Mouse (Mus musculus): ENCODE measurements around the gene Psmf1. TPM values are rescaled to one million over a fixed set of nuclear protein-coding genes. Genes with fewer than 3 reads are reported as not detected.

Psmf1 gene
- total and polyA plus RNA-seq, 3 experiments = 60.2 to 112 TPM; not detected in 1

DNA sequence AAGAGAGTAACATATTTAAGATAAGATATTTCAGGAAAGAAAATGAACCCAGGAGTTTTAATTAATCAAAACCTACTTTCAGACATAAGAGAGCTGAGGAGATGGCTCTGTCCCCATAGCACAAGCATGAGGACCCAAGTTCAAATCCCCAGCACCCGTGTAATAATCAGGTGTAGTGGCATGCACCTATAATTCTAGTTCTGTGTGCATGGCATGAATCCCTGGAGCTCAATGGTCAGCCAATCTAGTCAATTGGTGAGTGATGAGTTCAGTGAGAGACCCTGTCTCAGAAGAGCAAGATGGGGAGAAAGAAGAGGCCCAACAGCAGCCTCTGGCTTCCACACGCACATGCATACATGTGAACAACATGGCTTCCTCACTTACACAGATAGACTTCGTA is 33.4 kb upstream of the Psmf1 start:
- Histone ChIP-seq H3K36me3 (ENCODE audit: control insufficient read depth in 1 of 2, insufficient read depth in 2 of 2, low read length in 2 of 2) (no peaks in the 10 kb centered on the region), H3K27me3 (ENCODE audit: control insufficient read depth in 1 of 2, insufficient read depth in 2 of 2, low read length in 2 of 2) (peaks cover under 1 to 3% of the 10 kb centered on the region in 2 experiments; a peak in 3 of 4 replicates), H3K27ac (ENCODE audit: control insufficient read depth, low read depth, low read length) (no peak overlapping the region), H3K4me1 (ENCODE audit: control insufficient read depth in 1 of 2, insufficient read depth in 2 of 2, low read length in 2 of 2) (no peaks in the 10 kb centered on the region), H3K9me3 (replicated peaks; ENCODE audit: insufficient read depth, low read length) (no peaks in the 10 kb centered on the region), H3K9ac (ENCODE audit: control insufficient read depth, low read depth, low read length, poor library complexity, severe bottlenecking) (no peak overlapping the region), H3K4me3 (ENCODE audit: control insufficient read depth in 1 of 2, insufficient read depth in 1 of 2, low read depth in 2 of 2, low read length in 2 of 2) (no peak overlapping the region), H3K79me2 (ENCODE audit: control insufficient read depth, insufficient read depth, low read length, poor library complexity) (no peaks in the 10 kb centered on the region)
- TF ChIP-seq GATA1 (IDR thresholded peaks at IDR 0.05; ENCODE audit: low read depth, low read length) = no peak
- no peak for TF ChIP-seq TAL1 (IDR thresholded peaks at IDR 0.05; ENCODE audit: low read length)
- TF ChIP-seq E2F4 (IDR thresholded peaks at IDR 0.05; ENCODE audit: borderline replicate concordance, low read depth, low read length) = no peak
- TF ChIP-seq POLR2A (IDR thresholded peaks at IDR 0.05; ENCODE audit: control insufficient read depth in 1 of 2, insufficient read depth in 1 of 2, low read depth in 1 of 2, low read length in 2 of 2, poor library complexity in 1 of 2) = no peak
- TF ChIP-seq MAZ (IDR thresholded peaks at IDR 0.05; ENCODE audit: low read depth, low read length) = no peak
- no peak for TF ChIP-seq JUND (IDR thresholded peaks at IDR 0.05; ENCODE audit: low read depth, low read length)
- TF ChIP-seq POLR2AphosphoS5 (IDR thresholded peaks at IDR 0.05; ENCODE audit: borderline replicate concordance, low read depth, low read length) = no peak
- no peak for TF ChIP-seq SIN3A (IDR thresholded peaks at IDR 0.05; ENCODE audit: low read length)
- TF ChIP-seq ETS1 (IDR thresholded peaks at IDR 0.05; ENCODE audit: low read depth, low read length) = no peak
- no peak for TF ChIP-seq MYB (IDR thresholded peaks at IDR 0.05; ENCODE audit: low read depth, low read length)
- no peak for TF ChIP-seq CHD2 (IDR thresholded peaks at IDR 0.05; ENCODE audit: low read length)
- TF ChIP-seq ZKSCAN1 (IDR thresholded peaks at IDR 0.05; ENCODE audit: low read depth, low read length) = no peak
- no peak for TF ChIP-seq RCOR1 (IDR thresholded peaks at IDR 0.05; ENCODE audit: low read depth, low read length)
- TF ChIP-seq NELFE (IDR thresholded peaks at IDR 0.05; ENCODE audit: low read depth, low read length) = no peak
- TF ChIP-seq MXI1 (IDR thresholded peaks at IDR 0.05; ENCODE audit: low read depth, low read length) = no peak
- TF ChIP-seq UBTF (IDR thresholded peaks at IDR 0.05; ENCODE audit: borderline replicate concordance, insufficient read depth, low read depth, low read length) = no peak
- TF ChIP-seq USF1 (IDR thresholded peaks at IDR 0.05; ENCODE audit: low read depth, low read length) = no peak
- TF ChIP-seq ELF1 (IDR thresholded peaks at IDR 0.05; ENCODE audit: low read depth, low read length) = no peak
- TF ChIP-seq USF2 (IDR thresholded peaks at IDR 0.05; ENCODE audit: borderline replicate concordance in 1 of 2, insufficient read depth in 1 of 2, low read depth in 1 of 2, low read length in 2 of 2) = no peak
- no peak for TF ChIP-seq CHD1 (IDR thresholded peaks at IDR 0.05; ENCODE audit: low read depth, low read length)
- no peak for DNase-seq (ENCODE audit: low read depth, low spot score)

- DNase-seq (ENCODE audit: low read depth, low spot score) = no peak
- TF ChIP-seq SMC3 (IDR thresholded peaks at IDR 0.05; ENCODE audit: low read depth, low read length) (no peak), UBTF (IDR thresholded peaks at IDR 0.05; ENCODE audit: borderline replicate concordance, insufficient read depth, low read depth, low read length) (no peak), USF2 (IDR thresholded peaks at IDR 0.05; ENCODE audit: borderline replicate concordance in 1 of 2, insufficient read depth in 1 of 2, low read depth in 1 of 2, low read length in 2 of 2) (no peak), RAD21 (IDR thresholded peaks at IDR 0.05; ENCODE audit: low read depth, low read length) (no peak)
- H3K4me1 ChIP-seq (ENCODE audit: control insufficient read depth in 1 of 2, insufficient read depth in 2 of 2, low read length in 2 of 2) = no peaks in the 10 kb centered on the region
These were observed 29.5 kb upstream of the Psmf1 start for GRCm38 (mm10) chr2:151773476-151773875.

More at GRCm38 (mm10) chr2:151773476-151773875, 29.5 kb upstream of the Psmf1 start:
- Histone ChIP-seq H3K27me3 (ENCODE audit: control insufficient read depth in 1 of 2, insufficient read depth in 2 of 2, low read length in 2 of 2) (peaks cover 2 to 3% of the 10 kb centered on the region in 2 experiments; a peak in 3 of 4 replicates), H3K9ac (ENCODE audit: control insufficient read depth, low read depth, low read length, poor library complexity, severe bottlenecking) (no peak overlapping the region), H3K79me2 (ENCODE audit: control insufficient read depth, insufficient read depth, low read length, poor library complexity) (no peaks in the 10 kb centered on the region), H3K4me3 (ENCODE audit: control insufficient read depth in 1 of 2, insufficient read depth in 1 of 2, low read depth in 2 of 2, low read length in 2 of 2) (no peak overlapping the region), H3K36me3 (ENCODE audit: control insufficient read depth in 1 of 2, insufficient read depth in 2 of 2, low read length in 2 of 2) (no peaks in the 10 kb centered on the region), H3K9me3 (replicated peaks; ENCODE audit: insufficient read depth, low read length) (no peaks in the 10 kb centered on the region), H3K27ac (ENCODE audit: control insufficient read depth, low read depth, low read length) (no peak overlapping the region)

All from MEL (cell line).